Mouse (Mus musculus): ENCODE measurements at regions not wholly inside any gene's neighbourhood (a gene's known extent, or its start where the extent isn't known, plus 50 kb on each side); places are given as distances from the start of the nearest gene placed in this dataset.

GRCm38 (mm10) chr9:30021981-30022380, 59.0 kb upstream of the Ntm start:
- in situ Hi-C loops (cut with MboI, MseI) = no loop called here

DNA sequence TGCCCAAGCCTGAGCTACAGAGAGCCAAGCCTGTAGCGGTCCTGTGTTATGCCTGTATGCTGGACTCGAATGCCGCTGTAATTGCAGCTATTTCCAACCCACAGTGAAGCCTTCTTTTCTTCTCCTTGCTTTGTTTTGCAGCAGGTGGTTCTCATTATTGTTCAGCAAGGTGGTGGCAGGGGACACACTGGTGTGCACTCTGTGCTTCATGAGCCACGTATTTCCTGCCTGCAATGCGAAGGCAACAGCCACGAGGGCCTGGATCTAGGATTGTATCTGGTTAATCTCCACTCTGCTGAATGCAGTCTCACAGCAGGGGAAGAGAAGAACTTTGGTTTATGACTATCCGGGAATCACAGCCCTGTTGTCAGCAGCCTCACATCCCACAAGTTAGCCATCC, 62.3 kb upstream of the Ntm start:
- in situ Hi-C loops (cut with MboI, MseI) = no loop called here

GRCm38 (mm10) chr9:30026939-30027338, 64.0 kb upstream of the Ntm start:
- in situ Hi-C loops (cut with MboI, MseI) = no loop called here

- in situ Hi-C loops (cut with MboI, MseI) = no loop called here
Measured at GRCm38 (mm10) chr9:30040396-30040795, 77.5 kb upstream of the Ntm start.

DNA sequence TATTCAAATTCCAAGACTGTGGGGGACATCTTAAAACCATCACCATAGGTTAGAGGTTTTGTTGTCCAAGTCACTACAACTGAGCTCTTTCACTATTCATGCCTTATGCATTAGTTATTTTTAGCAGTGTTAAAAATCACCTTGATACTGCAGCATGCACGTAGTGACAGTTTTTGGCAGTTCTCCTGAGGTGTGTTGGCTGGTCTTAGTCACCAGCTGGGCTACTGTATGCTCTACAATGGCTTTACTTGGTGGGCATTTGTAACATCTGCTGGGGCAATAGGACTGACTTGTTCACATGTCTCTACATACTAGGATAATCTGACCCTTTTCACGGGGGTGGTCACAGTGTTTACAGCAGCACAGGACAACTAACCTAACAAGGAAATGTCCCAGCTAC, 101.6 kb upstream of the Ntm start:
- in situ Hi-C loops (cut with MboI, MseI) = no loop called here

GRCm38 (mm10) chr9:30067980-30068379, 105.0 kb upstream of the Ntm start:
- in situ Hi-C loops (cut with MboI, MseI) = no loop called here

GRCm38 (mm10) chr9:30075233-30075632, 112.3 kb upstream of the Ntm start:
- in situ Hi-C loops (cut with MboI, MseI) = no loop called here

DNA sequence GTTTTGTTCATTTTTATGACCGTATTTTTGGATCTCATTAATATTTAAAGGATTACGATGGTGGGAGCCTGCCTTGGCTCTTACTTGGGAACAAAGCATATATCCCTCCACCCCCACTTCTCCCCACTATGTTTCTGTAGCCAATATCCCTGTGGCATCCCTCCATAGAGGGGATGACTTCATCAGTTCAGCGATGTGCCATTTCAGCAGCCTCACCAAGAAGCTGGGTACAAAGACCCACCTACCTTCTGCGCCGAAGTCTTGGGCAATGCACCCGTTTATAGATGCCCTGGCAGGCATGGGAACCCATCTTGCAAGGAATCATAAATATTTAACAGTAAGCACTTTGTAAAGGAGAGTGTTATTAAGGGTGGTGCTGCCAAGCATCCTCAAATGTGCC, 113.1 kb upstream of the Ntm start:
- in situ Hi-C loops (cut with MboI, MseI) = no loop called here

- in situ Hi-C loops (cut with MboI, MseI) = no loop called here
Measured at GRCm38 (mm10) chr9:30076482-30076881, 113.5 kb upstream of the Ntm start.

DNA sequence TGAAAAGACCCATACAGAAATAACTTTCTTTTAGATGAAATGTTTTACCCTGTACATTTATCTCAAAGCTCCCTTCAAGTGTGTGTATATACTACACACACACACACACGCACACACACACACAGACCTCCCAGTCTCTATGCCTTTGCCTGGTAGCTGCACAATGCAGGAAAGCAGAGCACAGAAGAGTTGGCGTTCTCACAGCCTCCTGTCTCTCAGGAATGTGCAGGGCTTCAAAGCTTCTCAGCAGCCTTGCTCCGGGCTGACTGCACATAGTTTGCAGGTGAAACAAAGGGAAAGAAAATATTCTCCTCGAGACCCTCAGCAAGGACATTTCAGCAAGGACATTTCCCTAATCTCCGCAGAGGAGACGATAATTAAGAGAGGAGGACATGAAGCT, 139.0 kb upstream of the Ntm start:
- in situ Hi-C loops (cut with MboI, MseI) = no loop called here

DNA sequence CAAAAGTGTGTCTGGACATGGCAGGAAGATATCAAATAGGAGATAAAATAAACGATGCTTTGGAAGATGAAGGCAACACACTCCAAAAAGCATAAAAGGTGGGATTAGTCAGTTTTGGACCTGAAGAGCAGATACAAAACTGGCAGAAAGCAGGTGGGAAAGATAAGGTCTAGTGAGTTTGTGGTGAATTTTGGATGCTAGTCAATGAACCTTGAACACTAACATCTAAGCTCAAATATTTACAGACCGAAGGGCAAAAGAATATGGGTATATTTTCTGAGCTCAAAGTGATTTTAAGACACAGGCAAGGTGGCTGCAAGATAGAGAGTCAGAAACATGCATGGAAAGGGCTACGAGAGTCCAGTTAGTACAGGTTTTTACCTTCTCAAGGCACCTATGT, 159.4 kb upstream of the Ntm start:
- in situ Hi-C loops (cut with MboI, MseI) = no loop called here

- in situ Hi-C loops (cut with MboI, MseI) = no loop called here
Measured at GRCm38 (mm10) chr9:30129151-30129550, 166.2 kb upstream of the Ntm start.

- in situ Hi-C loops (cut with MboI, MseI) = no loop called here
Measured at GRCm38 (mm10) chr9:30131626-30132025, 168.7 kb upstream of the Ntm start.

DNA sequence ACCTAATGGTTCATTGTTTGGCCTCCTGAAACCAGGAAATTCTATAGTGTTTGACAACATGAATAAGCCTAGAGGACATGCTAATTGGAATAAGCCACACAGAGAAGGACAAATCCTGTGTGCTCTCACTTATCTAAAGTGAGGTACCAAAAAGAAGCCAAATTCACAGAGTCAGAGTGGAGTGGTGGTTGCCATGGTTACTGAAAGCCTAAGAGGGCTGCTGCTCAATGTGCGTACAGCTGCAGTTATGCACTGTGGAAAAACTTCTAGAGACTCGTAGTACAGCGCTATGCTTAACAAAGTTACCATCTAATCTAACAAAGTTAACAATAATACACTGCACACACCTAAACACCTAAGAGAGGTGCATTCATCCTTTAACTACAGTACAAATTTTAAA, 171.4 kb upstream of the Ntm start:
- in situ Hi-C loops (cut with MboI, MseI) = no loop called here

- in situ Hi-C loops (cut with MboI, MseI) = no loop called here
Measured at GRCm38 (mm10) chr9:30137611-30138287, 174.8 kb upstream of the Ntm start.

DNA sequence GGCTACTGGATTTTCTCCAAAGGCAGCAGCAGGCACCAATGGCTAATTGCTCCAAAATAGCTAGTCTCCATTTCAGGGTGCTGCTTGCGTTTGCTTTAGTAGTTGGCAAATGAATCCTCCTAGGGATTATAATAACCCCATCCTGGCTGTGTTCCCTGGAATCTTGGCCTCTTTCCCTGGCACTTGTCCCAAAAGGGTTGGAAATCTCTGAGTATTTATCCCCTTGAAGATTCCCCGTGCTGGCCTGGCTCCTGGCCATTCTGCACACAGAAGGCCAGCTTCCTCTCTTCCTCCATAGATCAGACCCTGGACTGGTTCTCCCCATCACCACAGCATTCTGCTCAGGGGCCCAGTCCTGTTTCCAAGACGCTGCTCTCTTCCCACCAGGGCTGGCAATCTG, 177.2 kb upstream of the Ntm start:
- in situ Hi-C loops (cut with MboI, MseI) = no loop called here

DNA sequence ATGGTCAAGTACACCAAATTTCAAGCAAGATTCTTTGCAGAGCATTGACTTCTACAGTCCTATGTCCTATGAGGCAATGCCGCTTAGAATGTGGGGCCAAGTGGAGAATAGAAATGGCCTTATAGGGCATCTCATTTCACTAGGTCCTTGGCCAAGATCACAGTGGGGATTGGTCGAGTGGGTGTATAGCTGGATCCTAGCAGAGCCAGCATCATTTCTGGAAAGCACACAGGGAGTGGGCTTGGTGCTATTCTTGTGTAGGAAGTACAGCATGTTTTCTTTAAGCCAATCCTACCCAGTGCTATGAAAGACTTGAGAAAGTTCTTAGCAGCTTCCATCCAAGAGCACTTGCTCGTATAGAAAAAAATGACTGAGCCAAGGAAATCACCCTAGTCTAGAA, 178.2 kb upstream of the Ntm start:
- in situ Hi-C loops (cut with MboI, MseI) = no loop called here

GRCm38 (mm10) chr9:30142806-30143458, 180.0 kb upstream of the Ntm start:
- in situ Hi-C loops (cut with MboI, MseI) = no loop called here

DNA sequence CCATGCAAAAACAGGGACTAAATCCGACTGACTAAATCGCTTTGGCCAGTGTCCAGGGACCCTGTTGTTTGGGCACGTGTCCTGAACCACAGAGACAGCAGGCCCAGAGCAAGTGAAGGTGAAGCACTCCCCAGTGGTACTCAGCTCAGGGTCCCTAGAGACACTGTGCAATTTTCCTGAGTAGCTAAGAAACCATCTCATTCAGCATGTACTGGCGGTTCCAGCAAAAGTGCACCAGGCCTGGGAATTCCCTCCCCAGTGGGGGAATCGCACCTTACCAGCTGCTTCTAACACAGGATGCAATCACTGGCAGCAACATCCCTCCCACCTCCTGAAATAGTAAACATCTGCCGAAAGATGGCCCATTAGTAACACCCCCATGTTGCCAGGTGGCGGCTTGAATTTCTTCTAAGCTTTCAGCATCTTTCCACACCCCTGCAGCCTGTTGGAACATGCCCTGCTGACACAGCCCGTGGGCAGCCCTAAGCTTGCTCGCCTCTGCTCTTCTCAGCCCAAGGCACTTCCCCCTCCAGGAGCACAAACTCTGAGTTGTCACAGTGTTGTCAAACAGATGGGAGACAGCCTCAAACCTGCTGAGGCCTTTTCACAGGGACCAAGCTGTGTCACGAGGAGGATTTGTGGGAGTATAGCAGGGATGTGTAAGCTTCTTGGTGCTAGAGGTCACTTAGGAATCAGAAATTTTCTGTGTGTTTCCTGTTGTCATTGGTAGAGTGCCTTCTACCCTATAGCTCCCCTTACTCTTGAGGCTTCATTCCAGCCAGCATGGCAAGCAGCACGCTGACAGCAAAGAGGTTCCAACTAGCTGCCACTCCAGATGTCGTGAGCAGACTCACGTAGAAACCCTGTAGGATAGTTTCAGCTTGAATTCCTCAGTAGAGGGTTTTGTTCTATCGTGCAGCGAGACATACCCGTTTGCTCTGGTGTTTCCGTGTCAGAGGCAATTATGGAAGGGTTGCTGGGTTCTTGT, 186.8 kb upstream of the Ntm start:
- in situ Hi-C loops (cut with MboI, MseI) = no loop called here

GRCm38 (mm10) chr9:30151173-30151572, 188.2 kb upstream of the Ntm start:
- in situ Hi-C loops (cut with MboI, MseI) = no loop called here

DNA sequence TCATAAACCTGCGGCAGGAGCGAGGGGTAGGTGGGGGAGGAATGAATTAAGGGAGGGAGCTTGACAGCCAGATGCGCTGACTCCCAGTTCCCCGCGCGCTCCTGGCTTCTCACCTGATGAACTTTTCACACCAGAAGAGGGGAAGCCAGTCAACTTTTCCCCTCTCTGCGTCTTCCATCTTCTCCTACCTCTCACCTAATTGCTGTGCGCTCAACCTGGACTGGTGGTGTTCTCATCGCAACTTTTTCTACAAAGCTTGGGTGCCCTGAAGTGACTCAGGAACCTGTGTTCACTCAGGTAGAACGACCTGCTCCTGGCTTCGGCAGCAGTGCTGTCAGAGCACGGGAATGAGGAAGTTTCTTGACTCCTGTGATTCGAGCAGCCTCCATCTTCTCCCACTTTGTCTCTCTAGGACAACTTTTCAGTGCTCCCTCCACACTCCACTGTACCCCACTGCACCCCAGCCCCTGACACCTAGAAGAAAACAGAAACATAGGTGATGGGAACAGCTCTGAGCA, 203.4 kb upstream of the Ntm start:
- in situ Hi-C loops (cut with MboI, MseI) = no loop called here

DNA sequence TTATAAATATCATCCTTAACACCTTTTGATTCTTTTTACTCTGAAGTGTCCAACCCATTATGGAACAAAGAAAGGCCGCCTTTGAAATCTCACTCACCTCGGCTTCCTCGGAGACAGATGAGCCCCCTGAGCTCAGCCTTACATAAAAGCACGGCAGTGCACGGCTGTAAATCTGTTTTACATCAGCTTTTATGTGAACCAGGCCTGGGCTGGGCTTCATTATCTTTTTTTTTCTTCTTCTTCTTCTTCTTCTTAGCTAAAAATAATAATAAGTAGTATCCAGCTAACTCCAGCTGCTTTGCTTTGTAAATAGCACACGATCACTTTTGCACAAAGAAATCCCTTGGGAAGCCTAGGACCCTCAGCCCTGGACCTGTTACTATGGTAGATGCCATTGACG, 204.3 kb upstream of the Ntm start:
- in situ Hi-C loops (cut with MboI, MseI) = no loop called here
